ENCODE assay signal across 44 mouse cellular contexts in genomic region chr4:63359861-63360260, GRCm38 (mm10). TPM values are rescaled to one million over a fixed set of nuclear protein-coding genes. Genes with fewer than 3 reads are reported as not detected.
A peak's percentile ranks its signal among the peaks of the same experiment; 100 is the strongest.
DNase-seq lines count a peak whose midpoint lies in the region; ATAC-seq and TF ChIP-seq lines count a peak whose summit lies in the region.
"Had no signal": no experiment of that assay in that cellular context is flagged by ENCODE, and none has a peak within 500 bp of the region (broad histone marks: within the 10 kb centered on the region; RNA-seq: fewer than 3 reads in every experiment).

No protein-coding gene starts in this region.

- no peaks in the 10 kb centered on the region for H3K27me3 ChIP-seq in liver, adult 2 months (ENCODE audit: control insufficient read depth, insufficient read depth, low read length)
- H3K27me3 ChIP-seq in liver, embryonic 12.5 days (replicated peaks), result no peaks in the 10 kb centered on the region
- H3K27me3 ChIP-seq: hindbrain, embryonic 15.5 days; kidney, embryonic 15.5 days; limb, embryonic 12.5 days; midbrain, embryonic 15.5 days; neural tube, embryonic 12.5 days; Patski had no signal

- TF ChIP-seq CTCF in liver, adult 2 months (IDR thresholded peaks at IDR 0.05; ENCODE audit: low read depth, low read length), result no peak

- 39% methylated on average over 6 of the region's 6 CpGs for WGBS in liver, adult 2 months
- WGBS in liver, embryonic 12.5 days (ENCODE audit: insufficient replicate concordance), result 68% methylated on average over 6 of the region's 6 CpGs

- no peak; the same call in 1 of the 2 replicates for ATAC-seq in liver, embryonic 12.5 days
- ATAC-seq: forebrain, postnatal 0 days; lung, postnatal 0 days; midbrain, embryonic 15.5 days; Patski had no signal

- no peak overlapping the region for H3K4me3 ChIP-seq in liver, adult 2 months (ENCODE audit: insufficient read depth, low read depth, low read length)
- no peak overlapping the region for H3K4me3 ChIP-seq in liver, embryonic 12.5 days
- H3K4me3 ChIP-seq: erythroblast, embryonic 14.5 days; hindbrain, embryonic 15.5 days; kidney, embryonic 15.5 days; limb, embryonic 12.5 days; midbrain, embryonic 15.5 days; neural tube, embryonic 12.5 days had no signal

- no peak overlapping the region for H3K9ac ChIP-seq in liver, adult 2 months (ENCODE audit: low read depth, low read length)
- H3K9ac ChIP-seq in liver, embryonic 12.5 days, result no peak overlapping the region
- H3K9ac ChIP-seq: forebrain, postnatal 0 days; hindbrain, embryonic 15.5 days; kidney, embryonic 15.5 days; limb, embryonic 12.5 days; midbrain, embryonic 15.5 days; neural tube, embryonic 12.5 days had no signal

- H3K4me1 ChIP-seq in liver, adult 2 months (ENCODE audit: control insufficient read depth, insufficient read depth, low read length), result peaks cover 25% of the 10 kb centered on the region
- no peaks in the 10 kb centered on the region for H3K4me1 ChIP-seq in liver, embryonic 12.5 days
- H3K4me1 ChIP-seq: hindbrain, embryonic 15.5 days; kidney, embryonic 15.5 days; limb, embryonic 12.5 days; midbrain, embryonic 15.5 days; neural tube, embryonic 12.5 days had no signal

- H3K27ac ChIP-seq in liver, adult 2 months (replicated peaks; ENCODE audit: insufficient read depth, low read depth, low read length), result peak overlapping the region; percentile 24; the same call in 1 of the 2 replicates
- H3K27ac ChIP-seq in liver, embryonic 12.5 days, result no peak overlapping the region
- H3K27ac ChIP-seq: hindbrain, embryonic 15.5 days; kidney, embryonic 15.5 days; limb, embryonic 12.5 days; macrophage; midbrain, embryonic 15.5 days; neural tube, embryonic 12.5 days; stomach, postnatal 0 days had no signal

- no peak overlapping the region for H3K4me2 ChIP-seq in liver, embryonic 12.5 days
- H3K4me2 ChIP-seq: hindbrain, embryonic 15.5 days; kidney, embryonic 15.5 days; limb, embryonic 12.5 days; midbrain, embryonic 15.5 days; neural tube, embryonic 12.5 days had no signal

- no peaks in the 10 kb centered on the region for H3K79me2 ChIP-seq in liver, adult 2 months (ENCODE audit: control insufficient read depth, insufficient read depth, low read length)

- no peak for TF ChIP-seq POLR2A in liver, adult 2 months (IDR thresholded peaks at IDR 0.05; ENCODE audit: extremely low read depth, insufficient read depth, low read length)

- no peaks in the 10 kb centered on the region for H3K9me3 ChIP-seq in liver, embryonic 12.5 days (replicated peaks)
- H3K9me3 ChIP-seq: hindbrain, embryonic 15.5 days; kidney, embryonic 15.5 days; limb, embryonic 12.5 days; midbrain, embryonic 15.5 days; neural tube, embryonic 12.5 days had no signal

- DNase-seq in adrenal gland, postnatal 14 days, result peak; percentile 3
- DNase-seq in adrenal gland, postnatal 10 days, result no peak
- peak; percentile 80 for DNase-seq in liver, adult 2 months (ENCODE audit: extremely low read depth, low read depth, low spot score)
- DNase-seq in retina, postnatal 1 day, result peak; percentile 43
- no peak for DNase-seq in retina, embryonic 14.5 days (ENCODE audit: low spot score)
- DNase-seq in ovary, postnatal 14 days (ENCODE audit: low spot score), result no peak
- no peak for DNase-seq in lung, postnatal 10 days
- DNase-seq: adrenal gland, postnatal 36 days; cerebellum, adult 18-20 months; cerebellum, postnatal 14 days; forebrain, postnatal 0 days; gastrocnemius, postnatal 10 days; heart, postnatal 14 days; kidney, adult 18-20 months; kidney, postnatal 25 days; lung, adult 18-20 months; right cerebral cortex, postnatal 4 days; thymus, adult 18-20 months; thymus, postnatal 25 days had no signal

- H3K36me3 ChIP-seq in liver, adult 2 months (ENCODE audit: control insufficient read depth, insufficient read depth, low read length), result no peaks in the 10 kb centered on the region
- H3K36me3 ChIP-seq in liver, embryonic 12.5 days, result no peaks in the 10 kb centered on the region
- H3K36me3 ChIP-seq: hindbrain, embryonic 15.5 days; kidney, embryonic 15.5 days; limb, embryonic 12.5 days; midbrain, embryonic 15.5 days; neural tube, embryonic 12.5 days had no signal

RNA-seq across cellular contexts. Expression of gene Orm2, which starts 2.4 kb away (rescaled TPM):
- 1.1 and 1.9 TPM in 2 replicates for total RNA-seq in adrenal gland, postnatal 14 days (2021)
- total RNA-seq in adrenal gland, postnatal 10 days (2021), result under 1 TPM in 1 of 2 experiments, not detected in 1; 0.84 TPM
- 27.0 and 55.0 TPM in 2 replicates for total RNA-seq in liver, adult 2 months (2014; rRNA removed)
- polyA plus RNA-seq in liver, adult 2 months (2012; rRNA removed), result 66.8 and 86.8 TPM in 2 replicates
- not detected in 2 replicates for polyA plus RNA-seq in liver, embryonic 12.5 days (2016; fragmentation: Nextera tagmentation; extraction: Ambion mirVana)
- total RNA-seq: forebrain, postnatal 0 days; granulocyte monocyte progenitor cell, adult 5-6 weeks; layer of hippocampus, adult 18-20 months; layer of hippocampus, postnatal 10 days; left cerebral cortex, adult 18-20 months; left cerebral cortex, postnatal 25 days; megakaryocyte-erythroid progenitor cell, adult 5-6 weeks; MEL had no signal
- polyA plus RNA-seq: brain, embryonic 14.5 days; cortical plate, adult 2 months; embryonic facial prominence, embryonic 14.5 days; erythroblast, embryonic 14.5 days; forebrain, embryonic 11.5 days; forebrain, postnatal 0 days; heart, embryonic 14.5 days; hindbrain, embryonic 15.5 days; intestine, embryonic 14.5 days; kidney, embryonic 15.5 days; limb, embryonic 12.5 days; macrophage; midbrain, embryonic 15.5 days; neural tube, embryonic 12.5 days; spleen, adult 2 months; stomach, postnatal 0 days had no signal

RNA-seq across cellular contexts. Expression of gene Orm3, which starts 3.9 kb away (rescaled TPM):
- 6.6 and 8.0 TPM in 2 replicates for total RNA-seq in adrenal gland, postnatal 14 days (2021)
- total RNA-seq in adrenal gland, postnatal 10 days (2021), result 1 to 10 TPM; 1.5 to 2.2 TPM
- 1.1 and 14.1 TPM in 2 replicates for total RNA-seq in liver, adult 2 months (2014; rRNA removed)
- polyA plus RNA-seq in liver, adult 2 months (2012; rRNA removed), result 7.3 and 11.4 TPM in 2 replicates
- not detected in 2 replicates for polyA plus RNA-seq in liver, embryonic 12.5 days (2016; fragmentation: Nextera tagmentation; extraction: Ambion mirVana)
- total RNA-seq: forebrain, postnatal 0 days; gastrocnemius, postnatal 10 days; granulocyte monocyte progenitor cell, adult 5-6 weeks; layer of hippocampus, adult 18-20 months; layer of hippocampus, postnatal 10 days; left cerebral cortex, adult 18-20 months; left cerebral cortex, postnatal 25 days; megakaryocyte-erythroid progenitor cell, adult 5-6 weeks; MEL had no signal
- polyA plus RNA-seq: brain, embryonic 14.5 days; cortical plate, adult 2 months; embryonic facial prominence, embryonic 14.5 days; erythroblast, embryonic 14.5 days; forebrain, embryonic 11.5 days; forebrain, postnatal 0 days; heart, embryonic 14.5 days; hindbrain, embryonic 15.5 days; intestine, embryonic 14.5 days; kidney, embryonic 15.5 days; limb, embryonic 12.5 days; macrophage; midbrain, embryonic 15.5 days; neural tube, embryonic 12.5 days; spleen, adult 2 months; stomach, postnatal 0 days had no signal

RNA-seq across cellular contexts. Expression of gene Orm1, which starts 15.5 kb away (rescaled TPM):
- total RNA-seq in adrenal gland, postnatal 14 days (2021), result 7.2 and 16.7 TPM in 2 replicates
- total RNA-seq in adrenal gland, postnatal 10 days (2021), result 10 to 100 TPM in 1 of 2 experiments, 1 to 10 TPM in 1; 3.2 to 11.8 TPM
- total RNA-seq in liver, adult 2 months (2014; rRNA removed), result 1,235 and 2,595 TPM in 2 replicates
- 676 and 691 TPM in 2 replicates for polyA plus RNA-seq in liver, adult 2 months (2012; rRNA removed)
- polyA plus RNA-seq in liver, embryonic 12.5 days (2016; fragmentation: Nextera tagmentation; extraction: Ambion mirVana), result not detected in 2 replicates
- total RNA-seq: forebrain, postnatal 0 days; layer of hippocampus, adult 18-20 months; layer of hippocampus, postnatal 10 days; left cerebral cortex, adult 18-20 months; left cerebral cortex, postnatal 25 days; MEL had no signal
- polyA plus RNA-seq: brain, embryonic 14.5 days; cortical plate, adult 2 months; erythroblast, embryonic 14.5 days; forebrain, embryonic 11.5 days; forebrain, postnatal 0 days; heart, embryonic 14.5 days; hindbrain, embryonic 15.5 days; intestine, embryonic 14.5 days; kidney, embryonic 15.5 days; limb, embryonic 12.5 days; midbrain, embryonic 15.5 days; neural tube, embryonic 12.5 days had no signal

RNA-seq across cellular contexts. Expression of gene Akna, which starts 43.3 kb away (rescaled TPM):
- 4.4 and 16.1 TPM in 2 replicates for total RNA-seq in adrenal gland, postnatal 14 days (2021)
- total RNA-seq in adrenal gland, postnatal 10 days (2021), result 1 to 10 TPM; 7.4 to 7.7 TPM
- total RNA-seq in liver, adult 2 months (2014; rRNA removed), result 1.0 and 1.4 TPM in 2 replicates
- 1.1 and 1.6 TPM in 2 replicates for polyA plus RNA-seq in liver, adult 2 months (2012; rRNA removed)
- polyA plus RNA-seq in liver, embryonic 12.5 days (2016; fragmentation: Nextera tagmentation; extraction: Ambion mirVana), result 5.4 and 5.7 TPM in 2 replicates

Comparison
In these comparisons a context has a peak if more than half of its experiments do, and no peak if none do; other contexts are left out.
1. DNase-seq: peak in adrenal gland, postnatal 14 days (single experiment), liver, adult 2 months (single experiment) and retina, postnatal 1 day (single experiment); none in adrenal gland, postnatal 10 days (single experiment), retina, embryonic 14.5 days (single experiment), ovary, postnatal 14 days (single experiment) and lung, postnatal 10 days (single experiment).
2. RNA of gene Orm1, which starts 15.5 kb away (total RNA-seq): 1,235 to 2,595 TPM in liver, adult 2 months; 7.2 to 16.7 TPM in adrenal gland, postnatal 14 days and 3.2 to 11.8 TPM in adrenal gland, postnatal 10 days; every median in the first group is over 10 times any median in the second.